Mouse (Mus musculus): ENCODE results near the gene Olfr1357.

Olfr1357 gene

DNA sequence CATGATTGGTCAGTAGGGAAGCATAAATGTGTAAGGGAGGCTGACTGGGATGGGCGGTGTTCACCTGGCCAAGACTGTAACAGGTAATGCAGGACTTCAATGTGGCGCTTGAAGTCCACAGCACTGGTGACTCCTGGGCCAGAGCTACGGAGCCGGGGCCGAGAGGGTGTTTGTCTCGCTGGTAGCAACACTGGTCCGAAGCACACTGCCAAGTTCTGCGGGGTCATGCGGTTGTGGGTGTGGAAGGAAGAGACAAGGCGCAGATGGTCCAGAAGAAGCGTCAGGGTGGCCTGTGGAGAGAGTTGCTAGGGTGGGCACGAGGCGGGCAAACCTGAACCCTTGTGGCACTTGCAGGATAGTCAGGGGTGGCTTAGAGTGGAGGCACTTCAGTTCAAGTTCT is 31.8 kb downstream of the Olfr1357 start:
- Histone ChIP-seq H3K9me3 (ENCODE audit: low read length) (no peaks in the 10 kb centered on the region), H3K4me1 (replicated peaks; ENCODE audit: low read depth, low read length) (peaks cover 23% of the 10 kb centered on the region), H3K36me3 (ENCODE audit: insufficient read depth, low read length) (peaks cover 40% of the 10 kb centered on the region), H3K4me3 (replicated peaks; ENCODE audit: low read length) (peak overlapping the region; percentile 57), H3K27me3 (ENCODE audit: insufficient read depth, low read length) (peaks cover 46% of the 10 kb centered on the region)
- TF ChIP-seq CTCF (conservative IDR thresholded peaks at IDR 0.05; ENCODE audit: low read length) = no peak
- TF ChIP-seq POU5F1 (IDR thresholded peaks at IDR 0.05; ENCODE audit: borderline replicate concordance, low read length) = no peak
- TF ChIP-seq NANOG (IDR thresholded peaks at IDR 0.05; ENCODE audit: borderline replicate concordance, low read length) = no peak

DNA sequence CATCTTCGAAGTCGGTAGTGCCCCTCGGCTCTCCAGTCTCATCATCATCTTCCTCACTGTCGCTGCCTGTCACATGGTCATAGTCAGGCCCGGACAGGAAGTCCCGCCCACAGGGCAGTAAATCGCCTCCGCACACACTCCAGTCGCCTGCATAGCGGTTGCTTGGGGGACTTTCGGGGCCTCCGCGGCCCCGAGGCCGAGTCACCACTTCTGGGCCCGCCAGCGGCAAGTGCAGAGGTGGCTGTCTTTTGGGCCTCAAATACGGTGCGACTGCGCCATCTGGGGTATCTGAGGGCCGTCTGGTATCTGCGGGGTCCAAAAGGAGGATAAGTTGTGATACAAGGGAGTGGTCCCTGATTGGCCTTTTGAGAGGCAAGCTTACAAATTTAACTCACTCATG is 32.3 kb downstream of the Olfr1357 start:
- Histone ChIP-seq H3K4me1 (replicated peaks; ENCODE audit: low read depth, low read length) (peaks cover 19% of the 10 kb centered on the region), H3K36me3 (ENCODE audit: insufficient read depth, low read length) (peaks cover 44% of the 10 kb centered on the region), H3K9me3 (ENCODE audit: low read length) (no peaks in the 10 kb centered on the region), H3K27me3 (ENCODE audit: insufficient read depth, low read length) (peaks cover 41% of the 10 kb centered on the region), H3K4me3 (replicated peaks; ENCODE audit: low read length) (peak overlapping the region; percentile 57)
- no peak for TF ChIP-seq NANOG (IDR thresholded peaks at IDR 0.05; ENCODE audit: borderline replicate concordance, low read length)
- no peak for TF ChIP-seq POU5F1 (IDR thresholded peaks at IDR 0.05; ENCODE audit: borderline replicate concordance, low read length)
- no peak for TF ChIP-seq CTCF (conservative IDR thresholded peaks at IDR 0.05; ENCODE audit: low read length)

DNA sequence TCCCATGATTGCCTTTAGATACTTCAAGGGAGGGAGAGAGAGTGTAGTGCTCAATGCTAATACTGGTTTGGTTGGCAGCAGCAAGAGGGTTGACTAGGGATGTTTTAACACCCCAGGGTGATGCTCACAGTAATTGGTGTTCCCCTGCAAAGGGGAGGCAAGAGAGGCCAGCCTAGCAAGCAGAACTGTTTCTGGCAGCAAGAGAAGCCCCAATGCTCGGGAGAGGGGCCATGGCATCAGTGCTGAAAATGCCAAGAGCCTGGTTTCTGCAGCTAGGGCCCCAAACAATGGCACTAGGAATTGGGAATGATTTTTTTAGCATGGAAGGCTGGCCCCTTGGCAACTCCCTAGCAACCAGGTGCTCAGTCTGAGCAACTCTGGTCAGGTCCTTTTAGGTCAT is 32.9 kb downstream of the Olfr1357 start:
- TF ChIP-seq NANOG (IDR thresholded peaks at IDR 0.05; ENCODE audit: borderline replicate concordance, low read length) = no peak
- no peak for TF ChIP-seq POU5F1 (IDR thresholded peaks at IDR 0.05; ENCODE audit: borderline replicate concordance, low read length)
- TF ChIP-seq CTCF (conservative IDR thresholded peaks at IDR 0.05; ENCODE audit: low read length) = no peak
- peaks cover 19% of the 10 kb centered on the region for H3K4me1 ChIP-seq (replicated peaks; ENCODE audit: low read depth, low read length)
- H3K36me3 ChIP-seq (ENCODE audit: insufficient read depth, low read length) = peaks cover 50% of the 10 kb centered on the region
- no peak overlapping the region for H3K4me3 ChIP-seq (replicated peaks; ENCODE audit: low read length)
- no peaks in the 10 kb centered on the region for H3K9me3 ChIP-seq (ENCODE audit: low read length)
- peaks cover 35% of the 10 kb centered on the region for H3K27me3 ChIP-seq (ENCODE audit: insufficient read depth, low read length)

DNA sequence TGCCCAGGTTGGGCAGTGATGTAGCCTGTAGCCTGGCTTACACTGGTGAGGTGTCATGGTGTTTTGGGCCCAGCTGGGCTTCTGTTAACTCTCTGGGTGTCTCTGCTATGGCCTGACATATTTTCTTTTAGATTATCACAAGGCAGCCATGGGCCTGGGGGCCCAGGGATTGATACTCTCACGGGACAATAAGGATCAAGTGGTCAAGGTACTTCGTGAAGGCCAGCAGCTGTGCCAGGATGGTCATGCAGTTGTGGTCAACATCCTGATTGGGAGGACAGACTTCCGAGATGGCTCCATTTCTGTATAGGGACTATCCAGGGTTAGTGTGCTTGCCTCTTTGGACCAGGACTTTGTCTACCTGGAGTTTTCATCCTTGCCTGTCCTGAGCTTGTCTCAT is 33.9 kb downstream of the Olfr1357 start:
- H3K4me3 ChIP-seq (replicated peaks; ENCODE audit: low read length) = no peak overlapping the region
- peaks cover 26% of the 10 kb centered on the region for H3K27me3 ChIP-seq (ENCODE audit: insufficient read depth, low read length)
- H3K9me3 ChIP-seq (ENCODE audit: low read length) = no peaks in the 10 kb centered on the region
- no peak for TF ChIP-seq POU5F1 (IDR thresholded peaks at IDR 0.05; ENCODE audit: borderline replicate concordance, low read length)
- TF ChIP-seq NANOG (IDR thresholded peaks at IDR 0.05; ENCODE audit: borderline replicate concordance, low read length) = no peak
- no peak for TF ChIP-seq CTCF (conservative IDR thresholded peaks at IDR 0.05; ENCODE audit: low read length)
- peaks cover 12% of the 10 kb centered on the region for H3K4me1 ChIP-seq (replicated peaks; ENCODE audit: low read depth, low read length)
- peaks cover 61% of the 10 kb centered on the region for H3K36me3 ChIP-seq (ENCODE audit: insufficient read depth, low read length)

DNA sequence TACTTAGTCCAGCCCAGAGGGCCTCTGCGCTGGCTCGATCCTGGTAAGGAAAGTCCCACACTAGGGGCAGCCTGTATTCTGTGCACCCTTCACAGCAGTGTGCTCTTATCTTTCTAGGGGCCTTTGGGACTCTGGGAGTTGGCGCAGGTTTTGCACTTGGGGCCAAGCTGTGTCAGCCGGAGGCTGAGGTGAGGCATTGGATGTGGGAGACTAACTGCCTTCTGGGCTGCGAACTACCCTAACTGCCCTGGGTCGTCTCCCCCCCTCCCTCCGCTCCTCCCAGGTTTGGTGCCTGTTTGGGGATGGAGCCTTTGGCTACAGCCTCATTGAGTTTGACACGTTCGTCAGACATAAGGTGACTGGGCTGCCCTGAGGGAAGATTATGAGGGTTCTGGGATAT is 34.5 kb downstream of the Olfr1357 start:
- Histone ChIP-seq H3K36me3 (ENCODE audit: insufficient read depth, low read length) (peaks cover 66% of the 10 kb centered on the region), H3K4me1 (replicated peaks; ENCODE audit: low read depth, low read length) (peaks cover 11% of the 10 kb centered on the region), H3K4me3 (replicated peaks; ENCODE audit: low read length) (no peak overlapping the region), H3K27me3 (ENCODE audit: insufficient read depth, low read length) (peaks cover 20% of the 10 kb centered on the region), H3K9me3 (ENCODE audit: low read length) (no peaks in the 10 kb centered on the region)
- TF ChIP-seq CTCF (conservative IDR thresholded peaks at IDR 0.05; ENCODE audit: low read length) (no peak), POU5F1 (IDR thresholded peaks at IDR 0.05; ENCODE audit: borderline replicate concordance, low read length) (no peak), NANOG (IDR thresholded peaks at IDR 0.05; ENCODE audit: borderline replicate concordance, low read length) (no peak)

DNA sequence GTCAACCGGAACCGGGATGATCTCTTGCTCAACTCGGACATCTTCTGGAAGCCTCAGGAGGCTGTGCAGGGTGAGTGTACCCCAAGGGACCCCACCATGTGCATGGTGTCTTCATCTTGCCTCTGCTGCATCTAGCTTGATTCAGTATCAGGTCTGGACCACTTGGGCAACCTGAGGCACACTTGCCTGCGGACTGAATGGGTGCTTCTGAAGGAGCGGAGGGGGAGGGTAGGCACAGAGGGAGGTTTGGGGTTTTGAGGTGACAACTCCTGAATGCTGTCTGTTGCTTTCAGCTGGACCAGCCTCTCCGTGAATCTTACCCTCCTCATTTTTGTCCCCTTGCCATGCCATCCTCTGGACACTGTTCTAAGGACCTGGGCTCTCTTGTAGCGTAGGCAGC is 36.8 kb downstream of the Olfr1357 start:
- no peak for TF ChIP-seq POU5F1 (IDR thresholded peaks at IDR 0.05; ENCODE audit: borderline replicate concordance, low read length)
- no peak for TF ChIP-seq CTCF (conservative IDR thresholded peaks at IDR 0.05; ENCODE audit: low read length)
- TF ChIP-seq NANOG (IDR thresholded peaks at IDR 0.05; ENCODE audit: borderline replicate concordance, low read length) = no peak
- Histone ChIP-seq H3K27me3 (ENCODE audit: insufficient read depth, low read length) (peaks cover 3% of the 10 kb centered on the region; the same call in 1 of the 2 replicates), H3K4me1 (replicated peaks; ENCODE audit: low read depth, low read length) (peaks cover 7% of the 10 kb centered on the region), H3K36me3 (ENCODE audit: insufficient read depth, low read length) (peaks cover 82% of the 10 kb centered on the region), H3K9me3 (ENCODE audit: low read length) (no peaks in the 10 kb centered on the region), H3K4me3 (replicated peaks; ENCODE audit: low read length) (no peak overlapping the region)

DNA sequence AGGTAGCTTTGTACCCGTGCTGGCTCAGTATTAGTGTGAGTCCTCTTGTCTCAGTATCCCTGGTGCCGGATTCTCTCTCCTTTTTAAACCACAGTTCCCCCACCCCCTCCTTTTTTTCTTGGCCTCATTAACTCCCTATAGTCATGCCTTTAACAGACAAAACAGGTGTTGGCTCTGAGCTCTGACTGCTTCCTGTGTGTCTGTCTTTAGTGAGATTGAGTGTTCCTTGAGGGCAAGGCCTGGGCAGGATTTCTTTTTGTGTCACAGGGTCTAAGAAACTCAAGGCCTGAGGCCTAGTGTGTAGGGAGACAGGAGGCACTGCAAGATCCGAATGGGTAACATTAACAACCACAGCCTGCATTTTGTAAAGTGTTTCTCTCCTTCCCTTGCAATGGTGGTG is 39.7 kb downstream of the Olfr1357 start:
- no peaks in the 10 kb centered on the region for H3K9me3 ChIP-seq (ENCODE audit: low read length)
- no peaks in the 10 kb centered on the region for H3K27me3 ChIP-seq (ENCODE audit: insufficient read depth, low read length)
- no peak for TF ChIP-seq CTCF (conservative IDR thresholded peaks at IDR 0.05; ENCODE audit: low read length)
- no peak for TF ChIP-seq NANOG (IDR thresholded peaks at IDR 0.05; ENCODE audit: borderline replicate concordance, low read length)
- TF ChIP-seq POU5F1 (IDR thresholded peaks at IDR 0.05; ENCODE audit: borderline replicate concordance, low read length) = no peak
- H3K4me1 ChIP-seq (replicated peaks; ENCODE audit: low read depth, low read length) = peaks cover 17% of the 10 kb centered on the region
- no peak overlapping the region for H3K4me3 ChIP-seq (replicated peaks; ENCODE audit: low read length)
- peaks cover 61% of the 10 kb centered on the region for H3K36me3 ChIP-seq (ENCODE audit: insufficient read depth, low read length)

DNA sequence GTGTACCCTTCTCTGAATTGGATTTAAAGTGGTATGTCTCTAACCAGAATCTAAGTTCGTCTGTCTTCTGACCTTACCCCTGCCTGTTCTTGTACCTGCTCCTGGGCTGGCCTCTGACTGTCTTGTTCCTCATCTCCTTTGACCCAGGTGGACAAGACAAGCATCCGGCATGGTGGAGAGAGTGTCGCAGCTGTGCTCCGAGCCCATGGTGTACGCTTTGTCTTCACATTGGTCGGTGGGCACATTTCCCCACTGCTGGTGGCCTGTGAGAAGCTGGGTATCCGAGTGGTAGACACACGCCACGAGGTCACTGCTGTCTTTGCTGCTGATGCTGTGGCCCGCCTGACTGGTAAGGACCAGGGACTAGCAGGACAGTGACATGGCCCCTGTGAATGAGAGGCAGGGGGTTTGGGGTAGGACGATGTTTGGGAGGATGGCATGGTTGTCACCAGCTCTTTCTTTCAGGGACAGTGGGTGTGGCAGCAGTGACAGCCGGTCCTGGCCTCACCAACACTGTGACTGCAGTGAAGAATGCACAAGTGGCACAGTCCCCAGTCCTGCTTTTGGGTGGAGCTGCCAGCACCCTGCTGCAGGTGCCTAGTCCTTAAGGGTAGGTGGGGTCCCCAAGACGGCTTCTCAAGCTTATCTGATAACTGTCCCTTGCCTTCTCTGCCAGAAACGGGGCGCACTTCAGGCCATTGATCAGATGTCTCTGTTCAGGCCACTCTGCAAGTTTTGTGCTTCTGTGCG is 41.3 kb downstream of the Olfr1357 start:
- Histone ChIP-seq H3K36me3 (ENCODE audit: insufficient read depth, low read length) (peaks cover 50% of the 10 kb centered on the region), H3K4me1 (replicated peaks; ENCODE audit: low read depth, low read length) (peaks cover 19% of the 10 kb centered on the region), H3K27me3 (ENCODE audit: insufficient read depth, low read length) (no peaks in the 10 kb centered on the region), H3K9me3 (ENCODE audit: low read length) (no peaks in the 10 kb centered on the region), H3K4me3 (replicated peaks; ENCODE audit: low read length) (no peak overlapping the region)
- no peak for TF ChIP-seq CTCF (conservative IDR thresholded peaks at IDR 0.05; ENCODE audit: low read length)

DNA sequence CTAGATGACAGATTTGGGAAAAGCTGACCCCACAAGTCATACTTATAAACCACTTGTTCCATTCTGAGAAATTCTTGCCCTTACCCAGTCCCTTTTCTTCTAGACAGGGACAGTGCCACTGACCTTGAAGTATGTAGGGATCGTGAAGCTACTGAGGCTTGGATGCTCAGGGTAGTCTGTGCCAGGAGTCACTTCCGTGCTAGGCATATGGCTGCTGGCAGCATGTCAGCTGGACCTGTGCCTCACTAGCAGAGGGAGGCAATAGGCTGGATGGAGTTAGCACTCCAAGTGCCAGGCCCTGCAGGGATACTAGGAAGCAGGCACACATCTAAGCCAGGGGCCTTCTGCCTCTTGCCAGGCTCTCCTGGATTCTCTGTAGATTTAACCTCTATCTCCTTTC is 42.2 kb downstream of the Olfr1357 start:
- Histone ChIP-seq H3K27me3 (ENCODE audit: insufficient read depth, low read length) (no peaks in the 10 kb centered on the region), H3K4me1 (replicated peaks; ENCODE audit: low read depth, low read length) (peaks cover 19% of the 10 kb centered on the region), H3K9me3 (ENCODE audit: low read length) (no peaks in the 10 kb centered on the region), H3K36me3 (ENCODE audit: insufficient read depth, low read length) (peaks cover 42% of the 10 kb centered on the region), H3K4me3 (replicated peaks; ENCODE audit: low read length) (peak overlapping the region; percentile 86; the same call in 1 of the 2 replicates)
- no peak for TF ChIP-seq POU5F1 (IDR thresholded peaks at IDR 0.05; ENCODE audit: borderline replicate concordance, low read length)
- TF ChIP-seq NANOG (IDR thresholded peaks at IDR 0.05; ENCODE audit: borderline replicate concordance, low read length) = no peak
- TF ChIP-seq CTCF (conservative IDR thresholded peaks at IDR 0.05; ENCODE audit: low read length) = no peak

Data from E14TG2a.4 (cell line).